Mouse (Mus musculus) midbrain, embryonic 10.5 days (tissue): Measurements from ENCODE around the gene Pmel. TPM values are rescaled to one million over a fixed set of nuclear protein-coding genes. Genes with fewer than 3 reads are reported as not detected.
A peak's percentile ranks its signal among the peaks of the same experiment; 100 is the strongest.

Source experiments
- DNase-seq: peaks from one replicate; pipeline ENCODE4 v3.0.0-alpha.2; 2017; ENCODE audit warnings: low spot score
- H3K27ac ChIP-seq: fragments of 300-500 bp; sonication (generic); replicated peaks from 2 replicates; pipeline ENCODE4 v1.5.1; 2016; ENCODE audit warnings: mild to moderate bottlenecking
- H3K27me3 ChIP-seq: fragments of 300-500 bp; sonication (generic); 2 replicates; pipeline ENCODE4 v1.6.1; 2016; ENCODE audit warnings: low read depth, mild to moderate bottlenecking; ENCODE audit not compliant: poor library complexity, severe bottlenecking
- H3K36me3 ChIP-seq: fragments of 300-500 bp; sonication (generic); 2 replicates; pipeline ENCODE4 v1.6.1; 2016; ENCODE audit warnings: mild to moderate bottlenecking, moderate library complexity
- H3K4me1 ChIP-seq: fragments of 300-500 bp; sonication (generic); 2 replicates; pipeline ENCODE4 v1.6.1; 2016
- H3K4me3 ChIP-seq: fragments of 300-500 bp; sonication (generic); 2 replicates; pipeline ENCODE4 v1.5.1; 2016; ENCODE audit warnings: mild to moderate bottlenecking, moderate library complexity
- H3K9me3 ChIP-seq: fragments of 300-500 bp; sonication (generic); replicated peaks from 2 replicates; pipeline ENCODE4 v1.6.1; 2016; ENCODE audit warnings: mild to moderate bottlenecking
- WGBS: fragments of 180-500 bp; shearing (Covaris S2); methylation state at CpG from one replicate; pipeline ENCODE4 v1.1.7; 2016; 5-methylcytosine and 5-hydroxymethylcytosine counted together
- polyA plus RNA-seq: library from polyadenylated mRNA; unstranded; fragments of >200 nt; fragmentation: Nextera tagmentation; extraction: Ambion mirVana; gene quantifications from 2 replicates; pipeline ENCODE4 v1.2.1, GENCODE M21; 2016

Pmel gene
- polyA plus RNA-seq, 1 experiment from 2014 or later = 6.7 TPM

- H3K27ac ChIP-seq = peak within 1 kb of the TSS; percentile 79
- peaks cover 30% of the 10 kb centered on the region for H3K4me1 ChIP-seq
- 1% methylated on average over 60 of the region's 60 CpGs for WGBS
- DNase-seq = peak; percentile 92
- H3K36me3 ChIP-seq = peaks cover 12% of the 10 kb centered on the region; the same call in 1 of the 2 replicates
- no peaks in the 10 kb centered on the region for H3K9me3 ChIP-seq
- peaks cover 34% of the 10 kb centered on the region for H3K27me3 ChIP-seq
- peak within 1 kb of the TSS; percentile 80 for H3K4me3 ChIP-seq
These were observed 30.1 kb upstream of the Pmel start, which contains the start of gene Suox for GRCm38 (mm10) chr10:128673763-128674468. TSS of gene Suox (minus strand) at chr10:128674073.

GRCm38 (mm10) chr10:128674469-128675008 is 29.5 kb upstream of the Pmel start:
- no peak for DNase-seq
- Histone ChIP-seq H3K4me1 (peaks cover 24% of the 10 kb centered on the region), H3K27ac (peak overlapping the region; percentile 79; the same call in 1 of the 2 replicates), H3K36me3 (peaks cover 18% of the 10 kb centered on the region), H3K9me3 (no peaks in the 10 kb centered on the region), H3K27me3 (peaks cover 34% of the 10 kb centered on the region), H3K4me3 (peak overlapping the region; percentile 80)
- 3% methylated on average over 9 of the region's 9 CpGs for WGBS

GRCm38 (mm10) chr10:128695411-128695991 is 8.5 kb upstream of the Pmel start:
- Histone ChIP-seq H3K4me1 (peaks cover 21% of the 10 kb centered on the region), H3K27ac (peak overlapping the region; percentile 96), H3K27me3 (no peaks in the 10 kb centered on the region), H3K4me3 (peak overlapping the region; percentile 90), H3K36me3 (peaks cover 33% of the 10 kb centered on the region), H3K9me3 (no peaks in the 10 kb centered on the region)
- under 1% methylated on average over 22 of the region's 22 CpGs for WGBS
- no peak for DNase-seq

- H3K36me3 ChIP-seq = peaks cover 40% of the 10 kb centered on the region
- 2% methylated on average over 40 of the region's 40 CpGs for WGBS
- H3K27ac ChIP-seq = peak within 1 kb of the TSS; percentile 96
- H3K9me3 ChIP-seq = no peaks in the 10 kb centered on the region
- H3K27me3 ChIP-seq = no peaks in the 10 kb centered on the region
- DNase-seq = peak; percentile 98
- H3K4me1 ChIP-seq = peaks cover 21% of the 10 kb centered on the region
- H3K4me3 ChIP-seq = peak within 1 kb of the TSS; percentile 90
These were observed 7.8 kb upstream of the Pmel start, which contains the start of gene Rab5b for GRCm38 (mm10) chr10:128695992-128696807. TSS of gene Rab5b (minus strand) at chr10:128696264.

GRCm38 (mm10) chr10:128697072-128697725 is 6.8 kb upstream of the Pmel start:
- H3K27me3 ChIP-seq = no peaks in the 10 kb centered on the region
- H3K4me1 ChIP-seq = peaks cover 21% of the 10 kb centered on the region
- H3K27ac ChIP-seq = 0 out of 2 replicates have a peak overlapping the region, but pooled peaks have one; percentile 79
- H3K9me3 ChIP-seq = no peaks in the 10 kb centered on the region
- DNase-seq = no peak
- peak overlapping the region; percentile 90; the same call in 1 of the 2 replicates for H3K4me3 ChIP-seq
- peaks cover 50% of the 10 kb centered on the region for H3K36me3 ChIP-seq
- 90% methylated on average over 6 of the region's 6 CpGs for WGBS

GRCm38 (mm10) chr10:128699006-128699405 is 5.0 kb upstream of the Pmel start:
- Histone ChIP-seq H3K9me3 (no peaks in the 10 kb centered on the region), H3K36me3 (peaks cover 63% of the 10 kb centered on the region), H3K27me3 (no peaks in the 10 kb centered on the region), H3K4me1 (peaks cover 37% of the 10 kb centered on the region), H3K27ac (no peak overlapping the region), H3K4me3 (no peak overlapping the region)
- 90% methylated on average over 5 of the region's 5 CpGs for WGBS
- DNase-seq = no peak

- H3K36me3 ChIP-seq = peaks cover 63% of the 10 kb centered on the region
- DNase-seq = no peak
- peaks cover 38% of the 10 kb centered on the region for H3K4me1 ChIP-seq
- H3K9me3 ChIP-seq = no peaks in the 10 kb centered on the region
- H3K27ac ChIP-seq = no peak overlapping the region
- H3K27me3 ChIP-seq = no peaks in the 10 kb centered on the region
- WGBS = 91% methylated on average over 11 of the region's 11 CpGs
- H3K4me3 ChIP-seq = no peak overlapping the region
These were observed 4.4 kb upstream of the Pmel start for GRCm38 (mm10) chr10:128699611-128700010.

- Histone ChIP-seq H3K27ac (no peak overlapping the region), H3K36me3 (peaks cover 63% of the 10 kb centered on the region), H3K27me3 (no peaks in the 10 kb centered on the region), H3K9me3 (no peaks in the 10 kb centered on the region), H3K4me3 (no peak overlapping the region), H3K4me1 (peaks cover 33% of the 10 kb centered on the region)
- 91% methylated on average over 5 of the region's 5 CpGs for WGBS
- DNase-seq = no peak
These were observed 3.3 kb upstream of the Pmel start for GRCm38 (mm10) chr10:128700712-128701111.

- Histone ChIP-seq H3K27ac (no peak overlapping the region), H3K36me3 (peaks cover 60% of the 10 kb centered on the region), H3K27me3 (no peaks in the 10 kb centered on the region), H3K4me1 (peaks cover 36% of the 10 kb centered on the region), H3K9me3 (no peaks in the 10 kb centered on the region), H3K4me3 (no peak overlapping the region)
- DNase-seq = no peak
- 91% methylated on average over 6 of the region's 6 CpGs for WGBS
These were observed 1.5 kb upstream of the Pmel start for GRCm38 (mm10) chr10:128702328-128703007.

GRCm38 (mm10) chr10:128704491-128705316 is 709 bp downstream of the Pmel start, which contains the start of gene Cdk2:
TSS of gene Cdk2 (minus strand) at chr10:128705031.
- peaks cover 36% of the 10 kb centered on the region for H3K4me1 ChIP-seq
- peak; percentile 97 for DNase-seq
- H3K36me3 ChIP-seq = peaks cover 39% of the 10 kb centered on the region
- H3K27ac ChIP-seq = peak within 1 kb of the TSS; percentile 90
- H3K9me3 ChIP-seq = no peaks in the 10 kb centered on the region
- 0% methylated on average over 61 of the region's 62 CpGs for WGBS
- H3K27me3 ChIP-seq = no peaks in the 10 kb centered on the region
- H3K4me3 ChIP-seq = peak within 1 kb of the TSS; percentile 79

GRCm38 (mm10) chr10:128705317-128705693 is 1.3 kb downstream of the Pmel start:
- no peaks in the 10 kb centered on the region for H3K9me3 ChIP-seq
- peaks cover 36% of the 10 kb centered on the region for H3K4me1 ChIP-seq
- H3K4me3 ChIP-seq = peak overlapping the region; percentile 79
- 9% methylated on average over 11 of the region's 11 CpGs for WGBS
- no peak for DNase-seq
- peak overlapping the region; percentile 90 for H3K27ac ChIP-seq
- H3K36me3 ChIP-seq = peaks cover 33% of the 10 kb centered on the region
- no peaks in the 10 kb centered on the region for H3K27me3 ChIP-seq
